Mouse (Mus musculus) hindbrain, embryonic 14.5 days (tissue): ENCODE measurements around the gene Ppp2r3d. TPM values are rescaled to one million over a fixed set of nuclear protein-coding genes. Genes with fewer than 3 reads are reported as not detected.
A peak's percentile ranks its signal among the peaks of the same experiment; 100 is the strongest.

Experiments used
- ATAC-seq: fragments of 200-750 bp; cut with Nextera tagmentation; 2 replicates; pipeline ENCODE4 v1.8.0; 2017; ENCODE audit warnings: moderate number of reproducible peaks, mild to moderate bottlenecking, moderate TSS enrichment, moderate library complexity; ENCODE audit not compliant: low FRiP score
- DNase-seq: peaks from one replicate; pipeline ENCODE4 v3.0.0-alpha.2; 2015; ENCODE audit warnings: low spot score
- H3K27ac ChIP-seq: fragments of 300-500 bp; sonication (generic); 2 replicates; pipeline ENCODE4 v1.5.1; 2014; ENCODE audit warnings: mild to moderate bottlenecking, moderate library complexity
- H3K27me3 ChIP-seq: fragments of 300-500 bp; sonication (generic); 2 replicates; pipeline ENCODE4 v1.6.1; 2014; ENCODE audit warnings: mild to moderate bottlenecking, low read length, mixed read lengths; ENCODE audit not compliant: control insufficient read depth, insufficient read depth
- H3K36me3 ChIP-seq: fragments of 300-500 bp; sonication (generic); replicated peaks from 2 replicates; pipeline ENCODE4 v1.6.1; 2014; ENCODE audit not compliant: control insufficient read depth, insufficient read depth
- H3K4me1 ChIP-seq: fragments of 300-500 bp; sonication (generic); replicated peaks from 2 replicates; pipeline ENCODE4 v1.6.1; 2014; ENCODE audit warnings: antibody characterized with exemption, low read length, mixed read lengths; ENCODE audit not compliant: control insufficient read depth, insufficient read depth
- H3K4me2 ChIP-seq: fragments of 300-500 bp; sonication (generic); replicated peaks from 2 replicates; pipeline ENCODE4 v1.6.1; 2014; ENCODE audit warnings: mild to moderate bottlenecking, moderate library complexity
- H3K4me3 ChIP-seq: fragments of 300-500 bp; sonication (generic); replicated peaks from 2 replicates; pipeline ENCODE4 v1.5.1; 2014; ENCODE audit warnings: mild to moderate bottlenecking, low read length
- H3K9ac ChIP-seq: fragments of 300-500 bp; sonication (generic); 2 replicates; pipeline ENCODE4 v1.6.1; 2014
- H3K9me3 ChIP-seq: fragments of 300-500 bp; sonication (generic); 2 replicates; pipeline ENCODE4 v1.6.1; 2016; ENCODE audit warnings: low read length; ENCODE audit not compliant: control insufficient read depth
- WGBS: fragments of 180-500 bp; shearing (Covaris S2); extraction: QIAGEN DNeasy Blood & Tissue Kit; methylation state at CpG from one replicate; pipeline ENCODE4 v1.1.7; 2014; 5-methylcytosine and 5-hydroxymethylcytosine counted together
- polyA plus RNA-seq: library from polyadenylated mRNA; unstranded; fragments of >200 nt; fragmentation: Nextera tagmentation; extraction: Ambion mirVana; gene quantifications from 2 replicates; pipeline ENCODE4 v1.2.1, GENCODE M21; 2014

Gene Ppp2r3d
- polyA plus RNA-seq, 1 experiment from 2014 or later, result 154 TPM

GRCm38 (mm10) chr9:124439848-124440723, 36.6 kb downstream of the Ppp2r3d start:
- H3K9me3 ChIP-seq, result peaks cover 31% of the 10 kb centered on the region
- 95% methylated on average over 28 of the region's 29 CpGs for WGBS
- H3K27ac ChIP-seq, result no peak overlapping the region
- no peak overlapping the region for H3K9ac ChIP-seq
- H3K27me3 ChIP-seq, result no peaks in the 10 kb centered on the region
- ATAC-seq (peak; percentile 78), DNase-seq (no peak)
- peaks cover 36% of the 10 kb centered on the region for H3K36me3 ChIP-seq
- H3K4me2 ChIP-seq, result 0 out of 2 replicates have a peak overlapping the region, but pooled peaks have one; percentile 7
- H3K4me3 ChIP-seq, result peak overlapping the region; percentile 15; the same call in 1 of the 2 replicates
- H3K4me1 ChIP-seq, result no peaks in the 10 kb centered on the region

- DNase-seq, result no peak
- 95% methylated on average over 13 of the region's 13 CpGs for WGBS
- Histone ChIP-seq H3K9ac (no peak overlapping the region), H3K27me3 (no peaks in the 10 kb centered on the region), H3K27ac (no peak overlapping the region), H3K9me3 (peaks cover 31% of the 10 kb centered on the region), H3K36me3 (peaks cover 36% of the 10 kb centered on the region), H3K4me3 (no peak overlapping the region), H3K4me1 (no peaks in the 10 kb centered on the region), H3K4me2 (no peak overlapping the region)
- peak; percentile 63 for ATAC-seq
Measured at GRCm38 (mm10) chr9:124439403-124439847, 37.3 kb downstream of the Ppp2r3d start.

- DNase-seq (no peak), ATAC-seq (peak; percentile 36)
- peaks cover 31% of the 10 kb centered on the region for H3K9me3 ChIP-seq
- no peaks in the 10 kb centered on the region for H3K4me1 ChIP-seq
- no peak overlapping the region for H3K4me2 ChIP-seq
- H3K27me3 ChIP-seq, result no peaks in the 10 kb centered on the region
- no peak overlapping the region for H3K9ac ChIP-seq
- H3K27ac ChIP-seq, result no peak overlapping the region
- H3K36me3 ChIP-seq, result peaks cover 36% of the 10 kb centered on the region
- 97% methylated on average over 22 of the region's 22 CpGs for WGBS
- H3K4me3 ChIP-seq, result no peak overlapping the region
Measured at GRCm38 (mm10) chr9:124438686-124439346, 37.9 kb downstream of the Ppp2r3d start.

- peak; percentile 49 for ATAC-seq
- H3K4me3 ChIP-seq, result peak overlapping the region; percentile 63
- peak overlapping the region; percentile 96 for H3K27ac ChIP-seq
- peaks cover 3% of the 10 kb centered on the region; the same call in 1 of the 2 replicates for H3K27me3 ChIP-seq
- H3K9ac ChIP-seq, result peak overlapping the region; percentile 75
- H3K9me3 ChIP-seq, result no peaks in the 10 kb centered on the region
- no peaks in the 10 kb centered on the region for H3K36me3 ChIP-seq
- under 1% methylated on average over 46 of the region's 47 CpGs for WGBS
- peak; percentile 98 for DNase-seq
- peak overlapping the region; percentile 68 for H3K4me2 ChIP-seq
- H3K4me1 ChIP-seq, result 0 out of 2 replicates have a peak, but pooled peaks cover 3% of the 10 kb centered on the region
Measured at GRCm38 (mm10) chr9:124425411-124425885, 51.2 kb downstream of the Ppp2r3d start.

- Histone ChIP-seq H3K27me3 (no peaks in the 10 kb centered on the region), H3K36me3 (no peaks in the 10 kb centered on the region), H3K4me3 (peak overlapping the region; percentile 63), H3K4me2 (peak overlapping the region; percentile 68), H3K9ac (peak overlapping the region; percentile 75), H3K9me3 (no peaks in the 10 kb centered on the region), H3K27ac (peak overlapping the region; percentile 96), H3K4me1 (0 out of 2 replicates have a peak, but pooled peaks cover 3% of the 10 kb centered on the region)
- WGBS, result under 1% methylated on average over 48 of the region's 48 CpGs
- DNase-seq (peak; percentile 99), ATAC-seq (peak; percentile 79)
Measured at GRCm38 (mm10) chr9:124424542-124425410, 51.9 kb downstream of the Ppp2r3d start.

GRCm38 (mm10) chr9:124424292-124424541, 52.5 kb downstream of the Ppp2r3d start:
- no peak for DNase-seq
- Histone ChIP-seq H3K9ac (peak overlapping the region; percentile 72), H3K4me2 (peak overlapping the region; percentile 68), H3K4me3 (peak overlapping the region; percentile 63), H3K36me3 (no peaks in the 10 kb centered on the region), H3K9me3 (no peaks in the 10 kb centered on the region), H3K27me3 (no peaks in the 10 kb centered on the region), H3K27ac (peak overlapping the region; percentile 96), H3K4me1 (0 out of 2 replicates have a peak, but pooled peaks cover 3% of the 10 kb centered on the region)
- peak; percentile 32; the same call in 1 of the 2 replicates for ATAC-seq
- WGBS, result under 1% methylated on average over 27 of the region's 27 CpGs

- Histone ChIP-seq H3K27me3 (no peaks in the 10 kb centered on the region), H3K4me3 (peak overlapping the region; percentile 63), H3K4me1 (0 out of 2 replicates have a peak, but pooled peaks cover 3% of the 10 kb centered on the region), H3K36me3 (no peaks in the 10 kb centered on the region), H3K27ac (peak overlapping the region; percentile 96), H3K9ac (peak overlapping the region; percentile 72), H3K4me2 (peak overlapping the region; percentile 68), H3K9me3 (no peaks in the 10 kb centered on the region)
- DNase-seq (peak; percentile 90), ATAC-seq (peak; percentile 75)
- under 1% methylated on average over 74 of the region's 74 CpGs for WGBS
Measured at GRCm38 (mm10) chr9:124423552-124424291, 53.0 kb downstream of the Ppp2r3d start.

- Histone ChIP-seq H3K27me3 (no peaks in the 10 kb centered on the region), H3K9me3 (no peaks in the 10 kb centered on the region), H3K4me3 (peak overlapping the region; percentile 63), H3K36me3 (no peaks in the 10 kb centered on the region), H3K27ac (peak overlapping the region; percentile 96), H3K4me1 (0 out of 2 replicates have a peak, but pooled peaks cover 3% of the 10 kb centered on the region), H3K4me2 (peak overlapping the region; percentile 68), H3K9ac (peak overlapping the region; percentile 72)
- DNase-seq (peak; percentile 88), ATAC-seq (peak; percentile 63)
- under 1% methylated on average over 58 of the region's 59 CpGs for WGBS
Measured at GRCm38 (mm10) chr9:124422900-124423551, 53.7 kb downstream of the Ppp2r3d start.
